Mouse (Mus musculus) lung, adult 2 months (tissue): ENCODE measurements around the gene Fgd2.

Experiments used
- CTCF ChIP-seq: fragments of 200-500 bp; IDR thresholded peaks from 2 replicates; pipeline ENCODE4 v1.5.1; 2011; ENCODE audit warnings: mild to moderate bottlenecking, low read length, control low read depth; ENCODE audit not compliant: insufficient read depth
- POLR2A ChIP-seq: fragments of 200-500 bp; IDR thresholded peaks from 2 replicates; pipeline ENCODE4 v1.6.1; 2011; ENCODE audit warnings: low read depth, mild to moderate bottlenecking, control low read depth, low read length, borderline replicate concordance; ENCODE audit errors: extremely low read depth

- TF ChIP-seq CTCF: peak; percentile 14; the same call in 1 of the 2 replicates
- no peak for TF ChIP-seq POLR2A
Observed at GRCm38 (mm10) chr17:29416757-29417156, 56.0 kb downstream of the Fgd2 start.
